Mouse (Mus musculus) cerebellum, postnatal 10 days (tissue): Measurements from ENCODE around the gene Ice1.

Experiments
- DNase-seq, 2 experiments: peaks; one replicate each; pipeline ENCODE4 v3.0.0; 2021; ENCODE audit warnings: mixed read lengths in 2 of 2

Ice1 gene

DNA sequence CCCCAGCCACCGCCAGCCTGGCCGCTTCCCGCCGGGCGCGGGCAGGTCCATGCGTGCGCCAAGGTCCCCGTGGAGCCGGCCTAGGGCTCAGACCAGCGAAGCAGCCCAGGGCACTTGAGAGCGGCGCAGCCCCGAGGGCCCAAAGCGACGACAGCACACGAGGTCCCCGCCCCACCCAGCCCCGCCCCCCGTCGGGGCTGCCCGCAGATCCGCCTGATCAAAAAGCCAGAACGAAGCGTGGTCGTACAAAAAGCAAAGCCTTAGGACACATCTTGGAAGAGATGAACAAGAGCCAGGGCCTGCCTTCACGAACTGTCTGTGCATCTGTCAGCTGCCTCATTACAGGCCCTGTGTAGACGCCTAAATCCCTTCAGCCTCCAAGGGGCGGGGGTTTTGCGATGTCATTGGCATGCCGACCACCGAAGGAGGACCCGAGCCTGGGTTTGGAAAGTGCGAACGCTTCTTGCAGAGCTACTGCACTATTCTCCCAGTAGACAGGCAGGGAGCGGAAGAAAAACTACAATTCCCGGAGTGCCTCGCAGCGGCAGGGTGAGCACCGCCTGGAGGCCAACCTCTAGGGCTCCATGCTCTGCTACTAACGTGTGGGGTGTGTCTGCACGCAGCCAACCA lies 343 bp upstream of the Ice1 start:
- peak; percentile 96 to 97 for DNase-seq

DNA sequence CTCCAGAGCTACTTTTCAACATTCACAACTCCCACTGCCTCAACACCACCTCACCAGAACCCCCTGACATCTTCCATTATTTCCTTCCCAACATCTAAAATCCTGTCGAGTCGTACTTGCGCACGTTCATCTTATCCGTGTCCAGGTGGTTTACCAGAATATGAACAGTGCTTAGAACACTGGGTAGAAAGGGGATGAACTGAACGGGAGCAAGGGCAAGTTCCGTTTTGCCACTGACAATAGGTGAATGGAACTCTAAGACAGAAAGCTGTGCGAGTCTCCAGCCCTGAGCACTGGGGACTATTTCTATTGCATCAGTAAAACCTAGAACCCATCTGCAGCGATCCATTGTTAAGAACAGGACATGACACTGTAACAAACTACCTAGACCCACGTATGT lies 728 bp downstream of the Ice1 start:
- DNase-seq = no peak

DNA sequence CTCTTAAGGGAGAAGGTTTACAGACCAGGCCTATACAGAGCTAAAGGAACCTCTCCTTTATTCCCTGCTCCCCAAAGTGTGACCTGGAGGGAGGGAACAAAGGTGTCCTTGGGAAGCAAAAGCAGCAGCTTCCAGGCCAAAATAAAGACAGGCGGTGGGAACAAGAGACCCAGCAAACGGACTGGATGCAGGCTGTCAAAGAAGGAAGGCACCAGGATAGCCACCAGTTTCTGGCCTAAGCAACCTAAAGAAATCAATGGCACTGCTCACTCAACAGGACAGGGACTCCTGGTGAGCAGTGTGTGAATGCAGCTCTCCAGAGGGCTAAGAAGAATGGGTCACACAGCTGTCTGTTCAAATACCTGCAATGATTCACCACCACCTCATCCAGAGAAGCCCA lies 1.8 kb downstream of the Ice1 start:
- DNase-seq = no peak

DNA sequence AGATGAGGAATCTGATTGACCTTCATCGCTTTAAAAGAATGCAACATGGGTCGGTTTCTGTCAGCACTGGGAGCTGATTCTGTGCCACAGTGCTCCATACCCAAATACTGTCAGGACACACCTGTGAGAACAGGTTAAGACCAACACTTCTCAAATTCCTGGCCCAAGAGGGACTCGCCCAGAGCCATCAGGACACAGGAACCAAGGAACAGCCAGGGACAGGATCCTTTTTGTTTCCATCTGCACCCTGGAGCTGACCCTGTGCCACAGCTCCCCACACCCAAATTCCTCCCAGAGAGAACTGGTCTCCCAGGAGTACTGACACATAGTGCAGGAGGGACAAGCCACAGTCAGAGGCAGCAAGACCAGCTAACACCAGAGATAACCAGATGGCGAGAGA lies 11.0 kb downstream of the Ice1 start:
- no peak for DNase-seq

DNA sequence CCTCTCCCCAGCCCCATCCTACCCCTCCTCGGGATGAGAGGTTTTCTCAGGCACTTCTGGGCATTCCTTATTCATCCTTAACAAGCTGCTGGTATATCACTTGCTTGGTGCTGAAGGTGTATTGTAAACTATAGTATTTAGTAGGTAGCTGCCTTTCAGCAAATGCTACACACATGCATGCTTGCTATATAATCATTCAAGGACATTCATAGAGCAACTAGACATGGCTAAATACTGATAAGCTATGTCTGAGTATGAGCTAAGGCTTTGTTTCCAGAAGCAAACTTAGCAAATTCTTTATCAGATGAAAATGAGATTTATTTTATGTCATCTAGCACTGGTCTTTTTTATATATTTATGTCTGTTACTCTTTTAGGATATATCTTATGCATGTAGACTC lies 11.8 kb downstream of the Ice1 start:
- no peak for DNase-seq

DNA sequence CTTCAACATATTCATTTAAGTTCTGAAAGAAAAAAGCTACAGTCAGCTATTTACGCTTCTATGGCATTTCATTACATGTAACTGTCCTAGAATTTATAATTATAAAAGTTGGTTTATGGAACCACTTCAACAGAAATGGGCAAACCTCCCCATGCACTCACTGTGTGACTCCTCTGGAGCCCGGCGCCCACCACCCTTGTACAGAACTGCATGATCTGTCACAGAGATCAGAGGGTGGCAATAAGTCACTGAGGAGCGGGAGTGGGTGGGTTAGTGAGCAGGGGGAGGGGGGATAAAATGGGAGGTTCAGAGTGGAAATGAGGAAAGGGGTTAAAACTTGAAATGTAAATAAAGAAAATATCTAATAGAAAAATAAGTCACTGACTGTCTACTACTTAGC lies 13.0 kb downstream of the Ice1 start:
- no peak for DNase-seq

DNA sequence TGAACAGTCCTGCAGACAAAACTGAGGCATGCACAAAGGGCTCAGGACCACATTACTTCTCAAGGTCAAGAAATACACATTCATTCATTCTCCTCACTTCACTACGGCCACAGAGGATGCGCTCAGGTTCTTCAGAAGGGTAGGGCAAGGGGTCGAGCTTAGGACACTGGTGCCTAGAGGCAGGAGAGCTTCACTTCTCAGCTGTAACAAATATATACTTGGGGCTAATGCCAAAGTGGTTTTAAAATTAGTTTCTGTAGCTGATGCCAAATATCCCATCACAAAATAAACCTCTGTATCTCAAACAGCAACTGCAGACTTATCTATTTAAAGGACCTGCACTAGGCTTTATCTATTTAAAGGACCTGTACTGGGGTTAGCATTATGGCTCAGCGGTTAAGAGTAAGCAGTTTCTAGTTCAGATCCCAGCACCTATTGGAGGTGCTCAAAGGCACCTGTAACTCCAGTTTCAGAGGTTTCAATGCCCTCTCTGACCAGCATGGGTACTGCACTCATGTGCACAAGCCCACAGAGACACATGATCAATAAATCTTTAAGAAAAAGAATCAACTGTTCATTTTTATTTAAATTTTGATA lies 14.9 kb downstream of the Ice1 start:
- DNase-seq = no peak

DNA sequence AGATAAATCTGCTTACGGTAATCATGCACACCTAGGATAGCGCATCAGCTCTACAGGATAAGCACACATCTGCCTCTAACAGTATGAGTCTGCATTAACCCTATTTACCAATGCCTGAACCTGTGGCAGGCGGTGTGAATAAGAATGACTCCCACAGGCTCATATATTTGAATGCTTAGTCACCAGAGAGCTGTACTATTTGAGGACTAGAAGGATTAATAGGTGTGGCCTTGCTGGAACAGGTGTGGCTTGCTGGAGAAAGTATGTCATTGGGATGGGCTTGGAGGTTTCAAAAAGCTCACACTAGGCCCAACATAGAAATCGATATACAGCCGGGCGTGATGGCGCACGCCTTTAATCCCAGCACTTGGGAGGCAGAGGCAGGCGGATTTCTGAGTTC lies 15.9 kb downstream of the Ice1 start:
- DNase-seq = no peak

DNA sequence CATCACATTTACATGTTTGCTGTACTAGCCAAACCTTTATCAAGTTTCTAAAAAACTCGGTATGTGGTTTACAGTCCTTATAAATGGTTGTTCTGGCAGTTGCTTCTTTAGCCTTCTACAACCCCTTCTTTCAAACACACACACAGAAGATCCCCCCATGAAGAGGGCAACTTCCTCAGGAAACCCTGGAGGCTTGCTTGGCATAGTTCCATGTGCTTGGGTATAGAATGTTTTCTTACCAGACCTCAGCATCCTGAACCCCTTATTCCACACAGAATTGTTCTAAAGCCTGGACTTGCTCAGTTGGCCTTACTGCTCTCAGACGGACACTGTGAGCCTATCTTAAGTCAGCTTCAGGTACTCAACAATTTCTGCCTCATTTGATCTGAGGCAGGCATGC lies 24.6 kb downstream of the Ice1 start:
- no peak for DNase-seq

DNA sequence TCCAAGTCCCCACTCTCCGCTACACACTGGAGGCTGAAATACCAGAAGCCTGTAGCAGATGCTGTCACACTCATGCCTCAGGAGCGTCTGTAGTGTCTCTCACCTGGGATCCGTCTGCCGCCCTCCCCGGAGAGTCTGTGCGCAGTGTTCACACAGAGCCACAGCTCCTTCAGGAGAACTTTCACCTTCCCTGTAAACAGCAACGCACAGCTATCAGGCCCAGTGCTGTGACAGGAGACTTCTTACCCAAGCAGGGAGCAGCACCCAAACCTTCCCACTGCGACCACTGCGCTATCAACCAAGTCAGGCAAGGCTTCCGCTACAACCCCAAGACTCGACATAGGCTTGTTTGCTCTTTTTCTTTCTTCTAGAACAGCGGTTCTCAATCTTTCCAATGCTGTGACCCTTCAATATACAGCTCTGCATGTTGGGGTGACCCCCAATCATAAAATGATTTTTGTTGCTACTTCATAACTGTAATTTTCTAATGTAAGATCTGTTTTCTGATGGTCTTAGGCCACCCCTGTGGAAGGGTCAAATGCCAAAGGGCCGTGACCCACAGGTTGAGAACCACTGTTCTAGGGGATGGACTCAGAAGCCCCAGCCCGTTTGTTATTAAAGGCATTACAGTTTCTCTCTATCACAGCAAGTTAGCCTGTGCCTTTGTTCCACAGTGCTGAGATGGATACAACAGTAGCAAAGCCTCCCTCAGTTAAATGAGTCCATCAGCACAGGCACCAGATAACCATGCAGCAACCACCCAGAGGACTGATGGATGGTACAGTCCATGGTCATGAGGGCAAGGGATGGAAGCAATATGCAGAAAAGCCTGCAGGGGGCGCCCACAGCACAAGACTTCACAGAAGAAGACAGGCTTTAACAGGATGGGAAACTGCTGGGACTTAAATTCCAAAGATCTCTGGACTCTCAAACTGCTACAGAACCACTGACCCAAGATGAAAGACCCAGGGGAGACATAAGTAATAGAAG lies 26.7 kb downstream of the Ice1 start:
- DNase-seq = peak; percentile 84 to 87

DNA sequence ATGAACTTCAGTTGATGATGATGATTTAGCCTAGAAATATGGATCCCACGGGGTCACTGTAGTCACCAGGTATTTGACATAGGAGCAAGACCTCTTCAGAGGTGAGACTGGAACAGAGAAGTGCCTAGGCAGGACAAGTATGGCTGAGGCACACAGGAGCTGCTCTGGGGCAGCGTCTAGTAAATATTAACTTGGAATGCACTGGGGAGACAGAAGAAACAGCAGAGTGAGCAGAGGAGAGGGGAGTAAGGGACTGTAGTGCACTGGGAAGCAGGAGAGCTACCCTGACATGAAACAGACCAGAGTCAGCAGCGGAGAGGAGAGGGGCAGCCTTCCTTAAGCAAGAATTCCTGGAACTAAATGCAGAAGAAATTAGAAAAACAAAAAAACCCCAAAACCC lies 27.8 kb downstream of the Ice1 start:
- no peak for DNase-seq

DNA sequence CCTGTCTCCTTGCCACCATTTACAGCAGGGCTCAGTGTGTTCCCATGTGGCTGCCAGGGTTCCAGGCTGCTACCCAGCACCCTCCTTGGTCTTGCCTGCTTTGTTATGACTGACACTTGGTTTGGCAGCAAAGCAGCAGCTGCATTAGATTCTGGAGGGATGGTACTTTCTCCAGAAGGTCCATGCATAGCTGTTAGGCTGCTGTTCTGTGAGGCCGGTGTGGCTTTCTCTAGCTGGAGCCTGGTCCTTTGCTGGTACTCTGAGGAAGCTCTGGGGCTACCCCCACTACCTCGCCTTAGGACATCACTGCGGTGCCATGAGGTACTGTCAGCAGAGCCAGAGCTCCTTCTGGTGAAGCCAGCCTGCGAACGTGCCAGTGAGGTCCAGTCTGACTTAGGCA lies 32.1 kb downstream of the Ice1 start:
- no peak for DNase-seq

DNA sequence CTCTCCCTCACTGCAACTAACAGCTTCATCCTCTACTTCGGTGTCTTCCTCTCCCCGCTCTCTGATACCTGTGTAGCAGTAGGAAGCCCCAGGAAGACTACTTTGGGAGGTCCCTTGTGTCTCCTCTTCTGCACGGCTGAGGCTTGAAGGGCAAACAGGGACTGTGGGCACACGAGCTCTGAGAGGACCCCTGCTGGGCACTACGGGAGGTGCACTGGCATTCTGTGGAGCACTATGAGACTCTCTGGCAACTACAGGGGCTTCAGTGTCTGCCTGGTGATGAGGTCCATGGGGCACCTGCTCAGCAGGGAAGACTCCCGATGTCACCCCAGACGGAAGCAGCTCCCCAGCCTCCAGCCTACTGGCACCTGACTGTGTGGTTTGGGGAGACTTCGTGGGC lies 32.7 kb downstream of the Ice1 start:
- peak; percentile 33 to 38 for DNase-seq

DNA sequence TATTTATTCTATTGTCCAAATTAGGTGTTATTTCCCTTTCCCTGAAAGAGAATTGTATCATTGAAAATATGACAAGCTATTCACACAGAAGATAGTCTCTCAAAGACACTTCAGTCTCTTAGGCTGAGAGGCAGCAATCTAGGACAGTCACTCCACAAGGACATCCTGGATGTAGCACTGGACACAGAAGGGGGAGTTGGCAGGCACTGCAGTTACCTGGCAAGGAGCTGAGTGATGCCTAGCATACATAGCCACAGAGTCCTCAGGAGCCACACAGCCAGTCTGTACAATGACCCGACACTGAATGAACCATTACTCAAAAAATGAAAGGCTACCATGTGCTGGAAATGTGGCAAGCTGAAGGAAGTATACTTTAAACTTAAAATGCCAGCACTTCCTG lies 35.9 kb downstream of the Ice1 start:
- DNase-seq = peak; percentile 78 to 82

DNA sequence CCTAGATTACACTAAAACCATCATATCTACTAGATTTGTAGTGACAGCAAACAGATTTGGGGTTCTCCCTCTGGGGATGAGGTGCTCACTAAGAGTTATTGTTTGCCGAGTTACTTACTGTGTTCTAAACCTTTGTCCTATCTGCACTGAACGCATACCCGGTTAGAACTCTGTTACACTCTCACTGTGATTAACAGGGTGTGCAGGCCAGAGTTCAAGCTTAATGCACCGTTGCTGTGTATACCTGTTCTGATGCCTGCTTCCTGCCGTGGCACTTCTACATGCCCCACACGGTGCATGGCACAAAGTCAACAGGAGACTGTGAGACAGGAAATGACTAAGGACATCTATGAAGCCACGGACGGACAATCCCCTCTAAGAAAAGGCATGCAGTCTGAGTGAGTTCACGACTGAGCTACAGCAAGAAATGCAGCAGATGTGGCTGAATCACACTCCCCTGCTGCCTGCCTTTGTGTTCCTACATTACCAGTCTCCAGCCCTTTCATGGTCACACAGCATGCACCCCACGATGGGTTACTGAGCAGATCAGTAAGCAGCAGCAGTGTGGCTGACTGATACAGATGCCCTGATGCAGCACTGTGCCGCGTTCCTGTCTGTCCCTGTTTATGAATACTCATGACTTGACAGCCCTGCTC lies 37.3 kb downstream of the Ice1 start:
- no peak for DNase-seq

DNA sequence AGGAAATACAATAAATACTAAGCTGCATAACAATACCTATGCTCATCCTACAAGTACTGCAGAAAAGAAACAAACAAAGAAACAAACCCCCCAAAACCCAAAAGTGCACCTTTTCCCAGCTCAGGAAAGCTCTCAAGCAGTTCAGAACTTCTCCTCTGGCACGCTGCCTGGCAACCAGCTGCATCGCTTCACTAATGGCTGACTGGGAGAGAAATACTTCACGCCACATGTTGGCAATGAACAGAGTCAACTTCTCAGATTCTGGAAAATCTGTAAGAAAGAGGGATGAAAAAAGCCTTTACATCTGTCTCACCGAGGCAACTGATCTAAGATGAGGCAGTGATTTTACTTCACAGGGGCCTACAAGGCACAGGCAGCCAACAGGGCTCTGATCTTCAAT lies 38.5 kb downstream of the Ice1 start:
- peak in 1 of 2 experiments; percentile 35 for DNase-seq

DNA sequence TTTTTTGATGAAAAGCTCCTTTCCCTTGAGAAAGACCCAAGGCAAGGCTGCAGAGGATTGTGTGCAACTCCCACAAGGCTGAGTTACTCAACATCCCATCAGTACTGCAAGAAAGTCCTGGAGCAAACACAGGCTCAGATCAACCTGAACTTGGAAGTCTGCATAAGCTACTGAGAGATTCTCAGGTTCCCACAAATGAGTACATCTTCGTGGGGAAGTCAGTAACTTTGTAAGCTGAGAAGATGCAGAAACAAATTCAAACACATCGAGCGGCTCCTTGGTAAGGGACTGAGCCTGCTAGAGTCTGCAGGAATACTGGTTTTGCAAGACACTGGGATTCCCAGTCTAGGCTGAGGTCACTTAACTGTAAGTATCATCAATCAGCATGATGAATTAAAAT lies 40.5 kb downstream of the Ice1 start:
- no peak for DNase-seq

DNA sequence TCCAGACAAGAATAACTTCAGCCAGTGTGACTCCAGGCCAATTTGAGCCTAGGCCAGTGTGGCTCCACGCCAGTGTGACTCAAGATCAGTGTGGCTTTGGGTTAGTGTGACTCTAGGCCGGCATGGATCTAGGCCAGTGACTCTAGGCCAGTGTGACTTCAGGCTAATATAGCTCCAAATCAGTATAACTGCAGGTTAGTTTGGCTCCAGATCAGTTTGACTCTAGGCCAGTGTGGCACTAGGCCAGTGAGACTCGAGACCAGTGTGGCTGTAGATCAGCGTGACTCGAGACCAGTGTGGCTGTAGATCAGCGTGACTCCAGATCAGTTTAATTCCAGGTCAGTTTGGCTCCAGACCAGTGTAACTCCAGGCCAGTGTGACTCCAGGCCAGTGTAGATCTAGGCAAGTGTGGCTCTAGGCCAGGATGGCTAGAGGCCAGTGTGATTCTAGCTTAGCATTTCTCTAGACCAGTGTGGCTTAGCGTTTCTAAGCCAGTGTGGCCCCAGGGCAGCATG lies 47.1 kb downstream of the Ice1 start:
- DNase-seq = peak; percentile 84 to 88

DNA sequence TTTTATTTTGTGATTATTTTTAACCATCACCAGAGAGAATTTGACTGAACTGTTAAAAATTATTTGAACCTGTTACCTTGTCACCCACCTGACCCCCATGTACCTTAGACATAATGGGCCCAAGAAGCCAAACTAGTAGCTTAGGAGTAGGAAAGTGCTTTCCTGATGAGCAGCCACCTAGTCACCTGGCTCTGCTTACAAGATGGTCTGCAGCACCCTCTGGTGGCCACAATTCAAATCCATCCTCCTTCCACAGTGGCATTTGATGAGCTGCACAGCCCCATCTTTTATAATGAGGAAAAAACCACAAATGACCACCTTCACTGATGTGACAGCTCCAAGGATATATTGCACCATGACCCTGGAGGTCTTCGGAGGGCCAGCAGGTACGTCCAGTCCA lies 50.5 kb downstream of the Ice1 start:
- DNase-seq = peak; percentile 90 to 93

DNA sequence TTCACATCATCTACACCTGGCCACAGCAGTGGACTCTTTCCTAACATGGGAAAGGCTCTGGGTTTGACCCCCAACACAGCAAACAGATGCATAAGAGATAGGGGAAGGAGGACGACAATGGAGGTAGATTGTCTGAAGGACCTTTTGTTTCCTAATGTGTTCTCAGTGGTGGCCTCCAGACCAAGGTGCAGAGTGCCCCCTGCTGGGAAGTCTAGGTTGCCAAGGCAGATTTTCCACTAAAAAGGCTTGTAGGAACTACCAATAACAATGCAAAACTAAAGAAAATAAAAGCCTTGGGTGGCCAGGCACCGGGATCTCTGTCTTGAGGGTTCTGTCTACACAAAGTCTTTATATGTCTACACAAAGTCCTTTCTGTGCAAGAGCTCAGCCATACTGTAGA lies 54.9 kb downstream of the Ice1 start:
- DNase-seq = peak; percentile 76 to 79

DNA sequence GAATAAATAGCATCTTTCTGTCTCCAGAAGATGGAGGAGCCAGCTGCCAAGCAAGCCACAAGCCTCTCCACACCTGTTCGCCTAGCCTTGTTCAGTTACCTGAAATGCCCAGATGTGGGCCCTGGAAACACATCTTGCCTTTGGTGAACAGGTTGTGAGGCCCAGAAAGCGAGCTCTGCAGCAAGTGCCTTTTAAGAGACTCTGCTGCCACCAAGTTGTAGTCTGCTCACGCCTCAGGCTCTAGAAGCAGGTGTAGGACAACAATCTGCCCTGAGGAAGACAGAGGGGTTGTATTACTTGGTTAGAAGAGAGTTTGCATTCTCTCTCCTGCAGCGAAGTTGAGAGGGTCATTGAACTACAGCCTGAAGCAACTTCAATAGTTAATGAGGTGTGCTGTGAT lies 55.9 kb downstream of the Ice1 start:
- DNase-seq = no peak

DNA sequence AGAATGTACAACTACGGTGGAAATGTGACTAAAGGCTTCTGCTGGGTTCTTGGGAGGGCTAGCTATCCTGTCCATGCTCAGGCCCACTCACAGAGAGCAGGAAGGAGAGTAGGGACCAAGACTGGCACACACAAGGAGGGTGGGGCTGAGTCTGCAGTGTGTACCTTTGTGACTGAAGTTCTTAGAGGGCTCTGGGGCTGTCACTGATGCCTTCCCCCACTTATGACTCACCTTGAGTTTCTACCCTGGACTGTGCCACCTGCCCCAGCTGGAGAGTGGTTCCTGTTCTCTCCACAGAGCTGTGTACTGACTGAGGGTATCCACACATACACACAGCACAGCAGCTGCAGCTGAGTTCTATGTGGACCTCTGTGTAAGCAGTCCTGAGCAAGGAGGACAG lies 63.2 kb downstream of the Ice1 start:
- no peak for DNase-seq

DNA sequence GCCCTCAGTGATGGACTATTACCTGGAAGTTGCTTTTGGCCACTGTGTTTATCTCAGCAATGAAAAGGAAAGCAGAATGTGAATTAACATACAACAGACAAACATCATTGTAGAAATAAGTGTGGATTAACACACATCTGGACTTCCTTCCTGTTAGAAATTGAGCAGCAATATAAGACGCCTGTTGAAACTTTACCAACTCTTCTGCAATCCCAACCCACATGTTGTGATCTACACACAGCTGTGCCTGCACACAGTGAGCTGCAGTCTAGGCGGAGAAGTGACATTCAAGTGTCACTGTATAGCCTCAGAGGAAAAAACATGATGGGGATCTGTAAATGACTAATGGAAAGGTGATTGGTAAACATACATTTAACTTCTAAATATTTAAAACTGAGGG lies 69.5 kb downstream of the Ice1 start:
- no peak for DNase-seq
